Mouse (Mus musculus) monocyte, adult 2 months (primary cell): ENCODE results near the gene Kcne4.
"Not testable (repeated sequence)": the region's sequence is repeated elsewhere in the genome, so short reads cannot be mapped to it uniquely, and the experiment has no call there.

Experiments used
- DNase-seq, 2 experiments: peaks; one replicate each; pipeline ENCODE4 v3.0.0; 2022; ENCODE audit warnings: low spot score in 2 of 2, low read depth in 1 of 2

Gene Kcne4

DNA sequence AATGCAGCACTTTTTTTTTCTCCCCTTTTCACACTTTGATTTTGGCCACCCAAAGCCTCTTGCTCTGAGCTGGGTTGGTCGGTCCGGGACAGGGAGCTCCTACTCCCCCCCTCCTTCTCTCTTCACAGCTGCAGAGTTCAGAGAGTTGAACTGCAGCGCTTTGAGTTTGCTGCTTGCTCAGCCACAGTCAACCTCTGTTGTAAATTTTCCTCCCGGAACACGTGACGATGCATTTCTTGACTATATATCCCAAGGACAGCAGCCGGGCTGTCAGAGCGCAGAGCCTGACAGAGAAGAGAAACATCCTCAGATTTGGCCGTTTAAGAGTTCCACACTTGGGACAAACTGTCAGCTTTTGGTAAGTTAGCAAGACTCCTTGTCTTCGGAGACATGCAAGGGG is at the start of gene Kcne4:
TSS of gene Kcne4 (plus strand) at position 120 of the 400 bp plus-strand sequence.
- DNase-seq = no peak

DNA sequence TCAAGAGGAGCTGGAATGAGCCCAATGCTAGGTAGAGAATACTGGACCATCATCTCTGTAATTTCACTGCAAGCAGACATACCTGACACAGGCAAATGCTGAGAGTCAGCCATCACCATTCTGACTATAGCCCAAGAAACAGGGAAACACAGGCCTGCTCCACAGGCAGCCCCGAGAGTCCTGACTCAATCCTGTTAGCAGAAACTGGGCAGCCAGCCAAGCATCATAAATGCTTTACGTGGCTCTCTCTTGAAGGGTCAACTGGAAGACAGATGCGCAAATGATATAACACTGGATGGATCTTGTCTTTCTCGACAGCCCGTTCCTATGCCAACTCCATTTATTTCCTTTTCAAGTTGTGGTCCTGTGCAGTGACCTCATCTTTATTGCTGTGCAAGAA is 34.7 kb upstream of the Kcne4 start:
- no peak for DNase-seq

DNA sequence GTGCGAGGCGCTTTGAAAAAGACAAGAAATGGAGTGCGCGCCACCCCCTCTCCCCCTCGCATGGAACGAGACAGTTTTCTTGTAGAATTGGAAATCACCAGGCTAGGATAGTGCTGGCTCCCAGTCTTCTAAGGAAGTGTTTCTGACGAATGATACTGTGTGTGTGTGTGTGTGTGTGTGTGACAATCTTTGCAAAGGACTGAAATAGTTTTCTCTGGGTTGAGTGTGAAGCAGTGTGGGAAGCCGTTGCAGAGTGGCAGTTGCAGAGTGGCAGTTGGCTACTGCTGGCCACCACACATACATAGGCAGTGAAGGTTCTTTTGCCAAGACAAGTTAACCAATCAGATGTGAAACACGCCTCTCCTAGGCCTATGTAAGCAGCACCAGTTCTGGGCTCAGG is 31.6 kb upstream of the Kcne4 start:
- DNase-seq = not testable (repeated sequence)

DNA sequence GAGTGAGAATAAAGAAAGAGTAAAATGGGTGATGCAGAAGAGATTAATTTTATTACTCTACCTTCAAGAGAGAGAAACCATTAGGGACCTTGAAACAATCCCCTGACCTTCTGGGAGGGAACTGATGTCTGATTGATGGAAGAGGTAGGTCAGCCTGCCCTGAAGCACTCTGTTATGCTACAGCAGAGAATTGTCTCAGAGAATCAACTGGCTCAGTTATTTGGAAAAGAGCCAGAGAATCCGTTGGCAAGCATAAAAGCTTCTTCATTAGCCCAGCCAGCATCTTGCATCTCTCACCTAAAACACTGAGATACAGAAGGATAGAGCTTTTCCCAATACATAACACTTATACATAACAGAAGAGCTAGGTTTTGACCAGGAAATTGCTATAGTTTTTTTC is 26.8 kb upstream of the Kcne4 start:
- DNase-seq = no peak

DNA sequence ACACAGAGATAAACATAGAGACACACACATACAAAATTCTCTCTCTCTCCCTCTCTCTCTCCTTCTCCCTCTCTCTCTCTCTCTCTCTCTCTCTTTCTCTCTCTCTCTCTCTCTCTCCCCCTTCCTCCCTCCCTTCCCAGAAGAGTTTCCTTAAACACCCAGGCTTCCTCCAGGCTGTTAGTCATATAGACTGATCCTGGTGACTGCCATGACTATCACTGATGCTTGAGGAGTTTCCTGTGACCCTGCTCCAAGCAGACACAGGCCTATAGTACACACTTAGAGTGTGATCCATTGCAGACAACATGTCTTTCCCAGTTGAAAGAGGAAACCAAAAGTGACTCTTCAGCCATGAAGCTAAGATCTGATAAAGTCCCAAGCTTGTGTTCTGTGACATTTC is 9.1 kb upstream of the Kcne4 start:
- no peak for DNase-seq

DNA sequence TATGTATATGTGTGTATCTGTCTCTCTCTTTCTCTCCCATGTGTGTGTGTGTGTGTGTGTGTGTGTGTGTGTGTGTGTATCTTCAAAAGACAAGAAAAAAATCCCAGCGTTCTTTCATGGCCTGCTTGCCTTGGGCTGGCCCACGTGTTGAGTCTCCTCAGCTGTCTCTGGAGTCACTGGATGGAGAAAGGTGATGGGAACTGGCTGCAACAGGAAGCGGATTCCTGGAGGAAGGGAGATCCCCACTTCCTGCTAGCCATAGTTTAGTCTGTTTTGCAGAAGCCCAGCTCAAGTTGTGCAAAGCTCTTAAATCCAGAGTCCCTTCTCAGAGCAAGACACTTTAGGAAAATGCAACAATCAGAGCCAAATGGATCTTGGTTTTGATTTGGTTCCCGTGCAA is 6.7 kb upstream of the Kcne4 start:
- DNase-seq = no peak

DNA sequence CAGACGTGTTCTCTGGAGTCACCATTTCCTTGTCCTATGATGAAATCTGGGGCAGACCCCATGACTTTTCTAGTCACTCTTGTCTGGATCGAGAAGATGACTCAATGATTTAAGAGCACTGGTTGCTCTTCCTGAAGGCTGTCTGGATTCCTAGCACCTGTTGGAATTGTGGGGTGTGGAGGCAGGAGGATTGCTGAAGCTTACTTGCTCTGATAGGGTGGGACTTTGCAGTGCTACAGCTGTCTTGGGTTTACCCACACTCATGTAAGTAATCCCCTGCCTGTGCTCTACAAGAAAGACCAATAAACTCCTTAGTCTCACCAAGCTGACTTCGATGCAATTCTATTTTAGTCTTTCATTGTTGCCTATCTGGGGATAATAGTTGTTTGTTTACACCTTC is 5.7 kb upstream of the Kcne4 start:
- no peak for DNase-seq

DNA sequence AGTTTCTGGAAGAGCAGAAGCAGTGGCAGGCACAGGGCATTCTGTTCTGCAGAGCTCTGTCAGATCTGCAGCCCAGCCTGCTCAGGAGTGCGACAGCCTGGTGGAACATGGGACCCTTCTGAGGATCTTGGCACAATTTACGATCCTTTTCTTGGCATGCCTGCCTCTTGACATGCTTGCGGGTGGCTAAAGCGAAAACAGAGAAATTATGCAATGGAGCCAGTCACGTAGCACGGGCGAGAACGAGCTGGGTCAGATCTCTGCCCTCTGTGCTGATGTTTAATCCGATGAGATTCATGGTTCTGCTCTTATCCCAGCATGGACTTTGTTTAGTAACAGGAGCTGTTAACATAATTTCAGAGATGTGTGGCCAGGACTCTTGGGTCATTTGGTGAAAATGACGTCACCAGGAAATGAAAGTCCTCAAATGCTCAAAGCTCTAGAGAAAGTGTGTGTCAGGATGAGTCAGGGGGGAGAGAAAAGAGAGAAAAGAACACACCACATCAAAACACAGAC is 4.5 kb upstream of the Kcne4 start:
- no peak for DNase-seq

DNA sequence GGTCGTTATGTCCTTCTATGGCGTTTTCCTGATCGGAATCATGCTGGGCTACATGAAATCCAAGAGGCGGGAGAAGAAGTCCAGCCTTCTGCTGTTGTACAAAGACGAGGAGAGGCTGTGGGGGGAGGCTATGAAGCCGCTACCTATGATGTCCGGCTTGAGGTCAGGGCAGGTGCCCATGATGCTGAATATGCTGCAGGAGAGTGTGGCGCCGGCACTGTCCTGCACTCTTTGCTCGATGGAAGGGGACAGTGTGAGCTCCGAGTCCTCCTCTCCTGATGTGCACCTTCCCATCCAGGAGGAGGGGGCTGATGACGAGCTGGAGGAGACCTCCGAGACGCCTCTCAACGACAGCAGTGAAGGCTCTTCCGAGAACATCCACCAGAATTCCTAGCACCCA is 1.2 kb downstream of the Kcne4 start:
- no peak for DNase-seq

DNA sequence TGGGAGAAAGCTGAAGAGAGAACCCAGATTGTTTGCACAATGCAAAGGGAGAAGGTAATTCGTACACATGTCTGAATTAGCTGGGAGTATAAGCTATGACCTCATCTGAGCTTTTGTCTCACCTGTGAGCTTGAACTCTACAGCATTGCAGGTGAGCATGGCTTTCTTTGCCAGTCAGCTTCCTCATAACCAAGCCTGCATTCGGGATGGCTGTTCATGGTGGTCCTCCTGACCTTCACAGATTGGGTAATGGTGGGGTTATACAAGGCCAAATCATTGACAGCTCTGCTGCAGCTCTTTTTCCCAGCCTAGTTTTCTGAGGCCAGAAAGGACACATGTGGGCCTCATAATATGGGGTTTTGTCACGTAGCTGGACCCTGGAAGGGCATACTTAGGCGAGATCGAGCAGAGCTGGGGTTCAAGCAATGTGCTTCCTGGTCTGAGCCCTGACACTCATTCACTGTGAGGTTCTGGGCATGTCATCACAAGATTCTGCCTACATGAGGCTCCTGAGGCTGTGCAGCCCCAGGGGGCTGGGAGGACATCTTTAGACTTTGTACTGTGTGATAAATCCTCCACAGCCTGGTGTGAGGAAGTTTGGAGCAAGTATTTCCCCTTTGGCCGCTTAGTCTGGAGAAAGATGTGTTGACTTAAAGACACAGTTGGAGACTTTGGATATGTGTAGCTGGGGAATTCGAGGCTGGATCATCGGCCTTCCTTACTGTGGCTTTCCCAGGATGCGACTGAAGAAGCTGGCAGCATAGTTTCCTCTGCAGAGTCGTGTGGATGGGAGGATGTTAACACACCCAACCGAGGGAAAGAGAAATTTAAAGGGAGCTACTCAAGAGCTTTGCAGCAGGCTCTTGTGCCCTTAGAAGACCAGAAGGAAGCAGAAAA is 2.3 kb downstream of the Kcne4 start:
- DNase-seq = no peak

DNA sequence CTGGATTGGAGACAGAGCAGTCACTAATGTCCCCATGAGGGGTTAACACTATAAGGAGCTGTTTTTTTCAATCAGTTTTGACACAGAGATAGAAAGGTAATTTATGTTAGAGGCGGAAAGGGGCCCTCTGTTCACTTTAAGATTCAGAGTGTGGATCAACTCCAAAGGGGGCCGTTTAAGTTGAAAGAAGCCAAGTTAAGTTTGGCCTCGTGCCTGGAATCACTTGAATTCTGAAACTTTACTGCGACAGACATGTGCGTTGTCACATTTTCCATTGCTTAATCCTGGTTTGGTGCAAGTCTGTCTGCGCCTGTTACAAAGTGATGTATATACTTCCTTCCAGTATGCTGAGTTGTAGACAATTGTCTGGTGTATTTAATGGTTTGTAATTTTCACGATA is 3.0 kb downstream of the Kcne4 start:
- no peak for DNase-seq

DNA sequence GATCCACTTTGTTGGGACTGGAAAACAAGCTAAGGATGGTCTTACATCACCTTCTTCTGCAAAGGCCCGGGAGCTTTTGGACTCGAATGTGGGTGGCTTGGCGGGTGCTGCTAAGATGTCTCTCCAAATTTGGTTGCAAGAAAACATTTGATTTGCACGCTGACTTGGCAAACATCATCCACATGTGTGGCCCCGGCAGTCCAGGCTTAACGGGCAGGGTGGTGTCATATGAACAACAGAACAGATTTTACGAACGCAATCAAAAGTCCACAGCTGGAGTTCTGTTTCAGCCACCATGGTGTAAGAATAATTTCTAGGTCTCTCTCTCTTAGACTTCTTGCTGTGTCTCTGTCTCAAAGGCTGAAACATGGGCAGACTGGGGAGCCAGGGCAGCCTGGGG is 3.6 kb downstream of the Kcne4 start:
- DNase-seq = no peak

DNA sequence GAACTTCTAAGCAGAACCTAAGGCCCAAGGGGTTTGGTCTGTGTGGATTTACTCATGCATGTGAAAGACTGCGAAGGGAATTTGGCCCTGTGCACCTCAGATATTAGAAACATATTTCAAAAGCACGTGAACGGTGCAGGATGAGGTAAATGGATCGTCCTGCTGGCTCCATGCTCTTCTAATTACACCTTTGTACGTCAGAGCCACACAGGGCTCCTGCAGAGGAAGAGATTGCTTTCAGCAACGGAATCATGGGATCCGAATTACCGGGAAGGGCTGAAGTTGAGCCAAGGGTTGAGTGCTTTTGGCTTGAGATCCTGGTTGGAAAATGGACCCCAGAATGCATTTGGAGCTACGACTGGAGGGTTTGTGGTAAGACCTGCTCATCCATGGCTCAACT is 4.6 kb downstream of the Kcne4 start:
- DNase-seq = no peak

DNA sequence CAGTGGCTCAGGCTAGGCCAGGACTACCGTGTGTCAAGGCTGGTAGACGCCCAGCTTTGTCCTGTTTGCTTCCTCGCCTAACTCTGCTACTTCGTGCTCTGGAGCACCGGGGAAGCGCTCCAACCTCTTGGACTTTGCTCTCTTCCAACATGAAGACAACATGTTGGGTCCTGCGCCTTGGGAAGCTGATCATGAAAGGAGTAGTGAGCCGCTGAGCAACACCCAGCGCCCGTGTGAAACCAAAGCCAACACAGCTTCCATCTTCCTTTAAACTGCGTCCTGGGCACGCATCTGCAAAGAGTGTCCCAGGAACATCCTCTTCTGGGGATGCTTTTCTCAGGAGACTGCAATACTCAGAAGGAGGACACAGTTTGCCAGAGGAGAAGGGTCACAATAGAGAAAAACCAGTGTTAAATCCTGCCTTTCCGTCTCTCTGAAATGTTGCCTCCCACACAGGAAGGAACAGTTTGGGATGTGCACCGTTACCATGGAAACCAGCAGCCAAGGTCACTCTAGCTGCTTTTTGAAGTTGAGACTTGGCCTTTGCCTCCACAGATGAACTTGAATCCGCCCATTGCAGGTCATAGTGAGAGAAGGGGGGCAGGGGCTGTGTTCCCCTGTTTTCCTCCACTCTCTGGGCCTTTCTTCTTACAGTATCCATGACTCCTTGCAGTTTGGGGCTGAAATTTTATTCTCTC is 5.3 kb downstream of the Kcne4 start:
- DNase-seq = no peak

DNA sequence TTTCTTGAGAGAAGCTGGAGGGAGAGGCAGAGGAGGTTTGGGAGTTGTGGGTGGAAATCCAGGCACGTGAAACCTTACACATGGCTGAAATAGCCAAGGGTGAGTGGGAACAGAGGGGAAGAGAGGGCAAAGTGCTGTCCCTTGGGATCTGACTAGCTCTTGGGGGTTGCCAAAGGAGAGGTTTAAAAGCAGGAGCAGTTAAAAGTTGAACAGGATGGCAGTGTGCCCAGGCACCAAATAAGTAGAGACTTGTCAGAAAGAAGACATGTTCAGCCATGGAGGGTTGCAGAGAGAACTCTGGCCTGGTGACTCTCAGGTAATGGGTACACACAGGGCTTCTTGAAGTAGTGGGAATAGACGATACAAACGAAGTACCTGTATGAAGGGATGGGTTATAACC is 8.7 kb downstream of the Kcne4 start:
- no peak for DNase-seq

DNA sequence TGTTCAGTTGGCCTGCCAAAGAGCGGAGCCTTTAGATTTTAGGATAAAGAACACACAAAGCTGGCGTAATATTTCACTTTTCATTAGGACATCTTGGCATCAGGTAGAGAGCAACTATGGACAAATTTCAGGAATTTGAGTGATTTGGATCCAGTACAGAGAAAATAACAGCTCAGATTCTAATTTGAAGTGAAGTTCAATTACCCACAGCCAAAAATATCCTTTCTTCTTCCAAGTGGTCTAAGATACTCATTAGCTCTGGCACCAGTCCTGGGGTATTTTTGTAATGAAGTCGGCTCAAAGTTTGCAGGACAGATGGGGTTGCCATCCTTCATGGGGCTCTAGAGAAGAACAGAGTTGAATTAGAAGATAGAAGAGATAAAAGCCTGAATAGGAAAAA is 21.9 kb downstream of the Kcne4 start:
- DNase-seq = no peak

DNA sequence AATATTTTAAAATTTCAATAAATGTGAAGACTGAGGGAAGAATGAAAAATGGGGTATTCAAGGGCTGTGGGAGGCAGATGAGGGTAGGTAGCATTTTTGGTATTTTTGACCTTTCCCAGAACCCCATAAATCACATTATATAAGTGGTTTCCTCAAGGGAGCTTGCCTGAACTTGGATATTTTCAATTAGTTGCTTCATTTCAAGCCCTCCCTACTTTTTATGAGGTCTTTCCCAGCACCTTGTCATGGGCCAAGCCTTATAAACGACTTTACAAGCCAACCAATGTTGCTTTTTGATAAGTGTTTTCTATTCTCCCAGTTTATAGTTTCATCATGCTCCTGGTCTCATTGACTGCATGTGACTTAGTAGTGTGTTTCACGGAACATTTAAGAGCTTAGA is 24.2 kb downstream of the Kcne4 start:
- DNase-seq = no peak

DNA sequence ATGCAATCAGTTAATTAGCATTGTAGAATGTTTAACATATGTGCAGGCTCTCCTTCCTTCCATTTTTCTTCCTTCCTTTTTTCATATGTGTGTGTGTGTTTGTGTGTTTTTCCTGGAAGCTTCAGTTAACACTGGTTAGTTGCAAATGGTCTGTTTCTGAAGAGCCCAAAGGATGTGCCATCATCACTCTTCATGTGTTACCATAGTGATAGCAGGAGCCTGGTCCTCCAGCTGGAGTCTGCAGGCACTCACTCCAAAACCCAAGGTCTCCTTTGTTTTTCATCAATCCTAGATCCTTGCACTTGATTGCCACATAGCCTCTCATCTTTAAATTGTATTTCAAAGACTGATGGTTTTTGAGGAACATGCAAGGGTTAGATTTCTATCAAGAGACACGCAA is 29.1 kb downstream of the Kcne4 start:
- DNase-seq = no peak

DNA sequence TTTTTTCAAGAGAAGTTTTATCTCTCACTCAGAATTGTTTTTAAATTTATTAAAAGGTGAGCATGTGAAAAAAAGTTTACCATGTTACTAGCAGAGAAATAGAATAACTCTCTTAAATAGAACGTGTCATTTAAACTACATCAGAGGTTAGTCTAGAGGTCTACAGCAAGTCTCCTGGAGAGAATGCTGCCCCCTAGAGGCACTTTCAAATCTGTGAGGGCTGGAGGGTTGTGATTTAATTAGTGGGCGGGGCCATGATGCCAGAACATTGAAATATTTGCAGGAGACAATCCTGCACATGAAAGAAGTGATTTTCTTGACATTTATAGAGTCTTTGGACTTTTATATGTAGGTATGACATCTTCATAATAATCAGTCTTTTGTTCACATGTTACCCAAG is 29.9 kb downstream of the Kcne4 start:
- DNase-seq = no peak

DNA sequence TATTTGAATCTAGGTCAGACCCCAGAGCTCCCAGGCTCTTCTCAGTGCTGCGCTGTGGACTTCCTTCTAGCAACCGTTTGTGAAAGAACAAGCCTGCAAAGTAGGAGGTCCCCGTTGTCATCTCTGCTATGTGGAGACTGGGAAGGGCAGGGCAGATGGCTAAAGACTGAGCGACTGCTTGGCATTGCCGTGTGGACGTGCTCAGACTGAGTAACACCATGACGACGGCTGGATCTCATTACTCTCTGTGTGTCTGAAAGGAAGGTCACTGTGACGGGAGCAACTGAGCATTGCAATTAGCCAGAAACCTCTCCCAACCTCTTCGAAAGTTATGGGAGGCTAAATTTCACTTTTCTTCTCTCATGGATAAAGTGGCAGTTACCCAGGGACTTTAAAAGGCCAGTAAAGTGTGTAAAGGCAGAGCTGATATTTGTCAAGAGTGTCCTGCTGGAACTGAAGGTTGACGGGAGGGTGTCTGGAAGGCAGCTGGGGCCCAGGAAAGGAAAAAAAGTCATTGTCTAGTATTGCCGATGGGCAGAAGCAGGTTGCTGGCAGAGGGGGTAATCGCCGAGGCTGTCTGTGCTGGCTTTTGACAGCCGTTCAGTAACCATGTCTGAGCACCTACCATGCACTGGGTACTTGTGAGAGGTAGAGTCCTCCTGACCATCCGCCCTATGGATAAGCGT is 36.0 kb downstream of the Kcne4 start:
- no peak for DNase-seq

DNA sequence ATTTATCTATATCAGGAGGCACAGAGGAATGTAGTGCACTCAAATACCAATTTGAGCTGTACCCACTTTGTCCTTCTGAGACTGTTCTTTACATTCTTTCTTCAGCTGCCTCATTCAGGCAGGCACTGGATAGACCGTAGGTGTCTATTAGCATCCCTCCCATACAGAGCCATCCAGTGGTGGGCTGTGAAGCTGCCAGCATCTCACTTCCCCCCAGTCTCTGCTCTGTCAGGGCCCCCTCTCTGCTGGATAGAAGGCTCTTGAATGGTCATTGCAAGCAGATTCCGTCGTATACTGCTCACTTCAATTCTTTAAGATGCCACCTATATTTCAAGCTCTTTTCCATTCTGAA is 36.5 kb downstream of the Kcne4 start:
- DNase-seq = no peak

DNA sequence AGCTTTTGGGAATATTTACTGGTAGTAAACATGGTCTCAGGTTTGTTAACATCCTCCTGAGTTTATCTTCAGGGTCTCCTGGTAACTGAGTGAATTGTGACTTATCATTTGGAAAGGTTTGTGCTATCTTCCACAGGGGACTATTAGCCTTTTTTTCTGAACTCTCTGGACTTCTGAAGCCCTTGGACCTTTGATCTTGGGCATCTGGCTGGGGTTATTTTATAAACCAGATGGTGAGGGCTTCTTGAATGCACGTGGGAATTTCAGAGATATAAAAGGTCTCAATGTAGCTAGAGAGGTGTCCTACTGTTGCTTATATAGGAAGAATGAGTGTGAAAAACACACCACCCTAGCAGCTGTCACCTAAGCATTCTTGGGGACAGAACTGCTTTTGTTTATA is 37.7 kb downstream of the Kcne4 start:
- no peak for DNase-seq
